Mouse (Mus musculus): ENCODE data around the gene Rab10.

DNA sequence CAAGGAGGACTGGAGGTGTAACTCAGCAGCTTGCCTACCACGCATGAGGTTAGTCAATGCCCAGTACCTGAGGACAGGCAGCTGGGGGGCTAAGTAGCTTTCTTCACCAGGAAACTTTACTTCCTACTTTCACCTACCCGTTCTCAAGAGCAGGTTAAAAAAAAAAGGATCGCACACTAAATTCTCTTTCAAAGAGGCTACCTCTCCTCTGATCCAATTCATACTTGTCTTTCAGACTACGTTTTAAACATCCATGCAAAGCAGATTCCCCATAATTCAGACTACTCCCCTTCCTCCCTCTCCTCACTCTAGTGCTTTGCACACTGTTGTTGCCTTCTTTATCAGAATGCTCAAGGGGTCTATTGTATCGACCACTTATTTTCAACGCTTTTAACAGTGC is 2.2 kb downstream of the Rab10 start:
- TF ChIP-seq CTCF (IDR thresholded peaks at IDR 0.05) (no peak), EP300 (IDR thresholded peaks at IDR 0.05) (no peak)

Data from lung, postnatal 0 days (tissue).